Mouse (Mus musculus): ENCODE results near the gene Olfr695.

DNA sequence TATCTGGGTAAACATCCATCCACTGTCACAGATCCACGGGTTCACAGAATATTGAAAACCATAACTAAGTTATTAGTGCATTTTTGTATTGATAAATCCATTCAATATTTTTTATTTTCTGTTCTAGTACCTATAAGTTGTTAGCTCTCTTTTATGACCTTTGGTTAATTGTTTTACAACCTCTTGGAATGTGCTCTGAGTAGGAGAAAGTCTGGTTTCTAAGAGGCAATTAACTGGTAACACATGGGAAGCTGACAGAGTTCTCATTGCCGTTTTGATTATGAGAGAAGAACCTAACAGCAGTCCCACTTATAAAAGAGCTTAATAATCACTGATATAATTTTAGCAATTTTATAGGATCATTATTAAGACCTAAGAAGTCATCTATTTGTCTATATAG lies 17.5 kb upstream of the Olfr695 start:
- TF ChIP-seq CTCF (IDR thresholded peaks at IDR 0.05; ENCODE audit: insufficient read depth, low read length) (no peak), POLR2A (IDR thresholded peaks at IDR 0.05; ENCODE audit: borderline replicate concordance, extremely low read depth, low read depth, low read length) (no peak)

Data from lung, adult 2 months (tissue).